Mouse (Mus musculus): ENCODE data around the gene Ckm. TPM values are rescaled to one million over a fixed set of nuclear protein-coding genes. Genes with fewer than 3 reads are reported as not detected.

Ckm gene
- polyA plus RNA-seq, 1 experiment from 2014 or later: not detected

MicroRNAs encoded within 50 kb of the gene (microRNA counts, 519-probe panel; counts per million panel counts)
- microRNA mmu-miR-343: not detected

Small RNAs within 50 kb of the gene (microRNA-seq; reads per million reads assigned to microRNA genes)
- gene Mir343: not detected

Other genes with a start within 250 kb of the Ckm start
- 2.1 and 3.4 TPM in 2 replicates for gene Gipr, start 238.6 kb upstream of the Ckm start, polyA plus RNA-seq (2016; fragmentation: Nextera tagmentation; extraction: Ambion mirVana)
- gene Eml2, start 228.4 kb upstream of the Ckm start, polyA plus RNA-seq (2016; fragmentation: Nextera tagmentation; extraction: Ambion mirVana): 5.4 and 6.0 TPM in 2 replicates
- 1.6 and 2.0 TPM in 2 replicates for gene Gpr4, start 192.2 kb upstream of the Ckm start, polyA plus RNA-seq (2016; fragmentation: Nextera tagmentation; extraction: Ambion mirVana)
- 41.8 and 43.7 TPM in 2 replicates for gene Opa3, start 176.4 kb upstream of the Ckm start, polyA plus RNA-seq (2016; fragmentation: Nextera tagmentation; extraction: Ambion mirVana)
- gene Vasp, start 133.0 kb upstream of the Ckm start, polyA plus RNA-seq (2016; fragmentation: Nextera tagmentation; extraction: Ambion mirVana): 44.9 and 47.1 TPM in 2 replicates
- 0.20 and 0.32 TPM in 2 replicates for gene Ppm1n, start 124.7 kb upstream of the Ckm start, polyA plus RNA-seq (2016; fragmentation: Nextera tagmentation; extraction: Ambion mirVana)
- gene Rtn2, start 122.2 kb upstream of the Ckm start, polyA plus RNA-seq (2016; fragmentation: Nextera tagmentation; extraction: Ambion mirVana): 74.6 and 79.7 TPM in 2 replicates
- gene Fosb, start 94.7 kb upstream of the Ckm start, polyA plus RNA-seq (2016; fragmentation: Nextera tagmentation; extraction: Ambion mirVana): 0.20 TPM in 1 of 2 replicates, not detected in the other
- 103 and 114 TPM in 2 replicates for gene Ercc1, start 60.0 kb upstream of the Ckm start, polyA plus RNA-seq (2016; fragmentation: Nextera tagmentation; extraction: Ambion mirVana)
- gene Cd3eap, start 45.3 kb upstream of the Ckm start, polyA plus RNA-seq (2016; fragmentation: Nextera tagmentation; extraction: Ambion mirVana): 19.1 and 20.6 TPM in 2 replicates
- gene Ppp1r13l, start 45.0 kb upstream of the Ckm start, polyA plus RNA-seq (2016; fragmentation: Nextera tagmentation; extraction: Ambion mirVana): 3.6 and 4.1 TPM in 2 replicates
- 27.5 and 30.3 TPM in 2 replicates for gene Ercc2, start 22.8 kb upstream of the Ckm start, polyA plus RNA-seq (2016; fragmentation: Nextera tagmentation; extraction: Ambion mirVana)
- gene Klc3, start 672 bp upstream of the Ckm start, polyA plus RNA-seq (2016; fragmentation: Nextera tagmentation; extraction: Ambion mirVana): 1.1 and 2.7 TPM in 2 replicates
- 16.4 and 20.9 TPM in 2 replicates for gene Mark4, start 54.0 kb downstream of the Ckm start, polyA plus RNA-seq (2016; fragmentation: Nextera tagmentation; extraction: Ambion mirVana)
- gene Exoc3l2, start 58.6 kb downstream of the Ckm start, polyA plus RNA-seq (2016; fragmentation: Nextera tagmentation; extraction: Ambion mirVana): 0.42 and 0.61 TPM in 2 replicates
- 4.3 and 5.0 TPM in 2 replicates for gene Bloc1s3, start 103.6 kb downstream of the Ckm start, polyA plus RNA-seq (2016; fragmentation: Nextera tagmentation; extraction: Ambion mirVana)
- gene Trappc6a, start 103.6 kb downstream of the Ckm start, polyA plus RNA-seq (2016; fragmentation: Nextera tagmentation; extraction: Ambion mirVana): 41.5 and 41.7 TPM in 2 replicates
- 0.06 TPM in 1 of 2 replicates, not detected in the other for gene Nkpd1, start 113.1 kb downstream of the Ckm start, polyA plus RNA-seq (2016; fragmentation: Nextera tagmentation; extraction: Ambion mirVana)
- 37.2 and 38.8 TPM in 2 replicates for gene Ppp1r37, start 158.3 kb downstream of the Ckm start, polyA plus RNA-seq (2016; fragmentation: Nextera tagmentation; extraction: Ambion mirVana)
- gene Zfp296, start 172.5 kb downstream of the Ckm start, polyA plus RNA-seq (2016; fragmentation: Nextera tagmentation; extraction: Ambion mirVana): 0.14 and 0.27 TPM in 2 replicates
- 129 and 132 TPM in 2 replicates for gene Gemin7, start 172.8 kb downstream of the Ckm start, polyA plus RNA-seq (2016; fragmentation: Nextera tagmentation; extraction: Ambion mirVana)
- 71.7 and 74.3 TPM in 2 replicates for gene Clasrp, start 199.7 kb downstream of the Ckm start, polyA plus RNA-seq (2016; fragmentation: Nextera tagmentation; extraction: Ambion mirVana)
- 4.2 and 4.9 TPM in 2 replicates for gene Relb, start 224.7 kb downstream of the Ckm start, polyA plus RNA-seq (2016; fragmentation: Nextera tagmentation; extraction: Ambion mirVana)